13 mouse cellular contexts compared by ENCODE assay signal in genomic region chr14:16896974-16897373, GRCm38 (mm10).
"Had no signal": no experiment of that assay in that cellular context is flagged by ENCODE, and none has a peak within 500 bp of the region (broad histone marks: within the 10 kb centered on the region; RNA-seq: fewer than 3 reads in every experiment).

No protein-coding gene starts in this region.

- H3K4me1 ChIP-seq: liver, embryonic 15.5 days; midbrain, embryonic 12.5 days had no signal

- H3K36me3 ChIP-seq: intestine, embryonic 15.5 days; limb, embryonic 10.5 days; liver, embryonic 15.5 days; midbrain, embryonic 12.5 days; neural tube, embryonic 15.5 days had no signal

- H3K9ac ChIP-seq: intestine, embryonic 15.5 days; liver, embryonic 15.5 days; midbrain, embryonic 12.5 days; neural tube, embryonic 15.5 days had no signal

- H3K4me3 ChIP-seq: intestine, embryonic 15.5 days; layer of hippocampus, adult 2 months; limb, embryonic 10.5 days; liver, embryonic 15.5 days; midbrain, embryonic 12.5 days; neural tube, embryonic 15.5 days had no signal

- DNase-seq: kidney, adult 18-20 months; kidney, postnatal 36 days; right cerebral cortex, adult 18-20 months; right cerebral cortex, postnatal 25 days; thymus, postnatal 36 days had no signal

- ATAC-seq: intestine, embryonic 15.5 days; midbrain, embryonic 16.5 days had no signal

- H3K27ac ChIP-seq: intestine, embryonic 15.5 days; layer of hippocampus, adult 2 months; limb, embryonic 10.5 days; liver, embryonic 15.5 days; midbrain, embryonic 12.5 days had no signal

- H3K4me2 ChIP-seq: intestine, embryonic 15.5 days; liver, embryonic 11.5 days; liver, embryonic 15.5 days; midbrain, embryonic 12.5 days; neural tube, embryonic 15.5 days had no signal

- H3K27me3 ChIP-seq: intestine, embryonic 15.5 days; liver, embryonic 15.5 days; midbrain, embryonic 12.5 days; neural tube, embryonic 15.5 days had no signal

- H3K9me3 ChIP-seq: intestine, embryonic 15.5 days; limb, embryonic 10.5 days; liver, embryonic 15.5 days; midbrain, embryonic 12.5 days; neural tube, embryonic 15.5 days had no signal
